Mouse (Mus musculus): ENCODE measurements around the gene Ldb3. TPM values are rescaled to one million over a fixed set of nuclear protein-coding genes. Genes with fewer than 3 reads are reported as not detected.

Gene Ldb3
- polyA plus RNA-seq, 1 experiment, result 0.54 TPM

DNA sequence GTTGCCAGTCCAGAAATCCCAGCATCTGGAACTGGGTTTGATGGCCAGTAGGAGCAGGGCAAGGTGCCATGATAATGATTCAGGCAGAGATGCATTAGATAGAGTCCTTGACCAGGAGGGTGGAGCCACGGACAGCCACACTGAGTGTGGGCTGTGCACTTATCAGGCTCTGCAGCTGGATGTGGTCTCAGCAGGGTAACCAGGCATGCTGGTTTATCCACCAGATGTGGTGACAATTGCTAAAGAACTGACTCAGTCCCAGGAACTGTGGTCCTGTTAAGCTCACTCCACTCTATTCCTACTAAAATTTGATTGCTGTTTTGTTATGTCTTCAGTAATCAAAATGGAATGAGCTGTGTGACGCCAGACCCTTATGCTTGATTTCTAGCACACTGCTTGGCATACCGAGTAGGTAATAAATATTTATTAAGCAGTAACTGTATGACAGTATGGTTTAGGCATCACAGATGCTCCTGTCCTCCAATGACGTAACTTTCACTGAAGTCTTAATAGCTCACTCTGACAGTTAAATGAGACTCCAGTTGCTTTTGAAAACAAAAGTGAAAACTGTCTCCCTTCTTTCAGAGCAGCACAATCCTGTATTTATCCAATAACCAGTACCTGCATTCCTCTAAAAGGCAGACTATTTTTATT is 80.2 kb downstream of the Ldb3 start:
- no peaks in the 10 kb centered on the region for H3K36me3 ChIP-seq (ENCODE audit: control insufficient read depth, insufficient read depth, low read length)
- no peak overlapping the region for H3K27ac ChIP-seq (ENCODE audit: control insufficient read depth, insufficient read depth, low read depth, low read length)
- H3K4me1 ChIP-seq (ENCODE audit: control insufficient read depth, insufficient read depth, low read length), result no peaks in the 10 kb centered on the region
- TF ChIP-seq CTCF (IDR thresholded peaks at IDR 0.05; ENCODE audit: control insufficient read depth, insufficient read depth, insufficient replicate concordance, low read depth, low read length), result no peak
- no peak for TF ChIP-seq POLR2A (IDR thresholded peaks at IDR 0.05; ENCODE audit: control insufficient read depth, low read depth, low read length)
- no peaks in the 10 kb centered on the region for H3K27me3 ChIP-seq (ENCODE audit: control insufficient read depth, insufficient read depth, low read length)
- H3K4me3 ChIP-seq (ENCODE audit: control insufficient read depth, low read depth, low read length), result no peak overlapping the region

DNA sequence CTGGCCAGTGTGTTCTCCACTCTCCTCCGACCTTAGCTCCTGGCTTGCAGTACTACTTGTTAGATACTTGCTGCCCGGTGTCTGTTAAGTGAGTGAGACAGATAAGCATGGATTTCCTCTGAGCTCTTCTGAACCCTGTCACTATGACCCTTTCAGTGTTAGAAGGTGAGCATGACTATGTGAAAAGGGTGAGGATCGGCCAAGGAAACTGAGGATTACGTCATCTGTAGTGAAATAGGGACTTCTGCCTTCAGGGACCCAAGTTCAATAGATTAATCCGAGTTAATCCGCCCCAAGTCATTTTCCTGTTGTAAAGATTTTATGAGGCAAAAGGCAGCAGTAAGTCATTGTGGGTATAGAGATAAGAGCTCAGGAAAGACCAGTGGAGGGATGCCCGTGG is 83.2 kb downstream of the Ldb3 start:
- Histone ChIP-seq H3K27ac (ENCODE audit: control insufficient read depth, insufficient read depth, low read depth, low read length) (no peak overlapping the region), H3K27me3 (ENCODE audit: control insufficient read depth, insufficient read depth, low read length) (no peaks in the 10 kb centered on the region), H3K4me3 (ENCODE audit: control insufficient read depth, low read depth, low read length) (no peak overlapping the region), H3K36me3 (ENCODE audit: control insufficient read depth, insufficient read depth, low read length) (no peaks in the 10 kb centered on the region), H3K4me1 (ENCODE audit: control insufficient read depth, insufficient read depth, low read length) (no peaks in the 10 kb centered on the region; the same call in 1 of the 2 replicates)
- TF ChIP-seq POLR2A (IDR thresholded peaks at IDR 0.05; ENCODE audit: control insufficient read depth, low read depth, low read length) (no peak), CTCF (IDR thresholded peaks at IDR 0.05; ENCODE audit: control insufficient read depth, insufficient read depth, insufficient replicate concordance, low read depth, low read length) (no peak)

DNA sequence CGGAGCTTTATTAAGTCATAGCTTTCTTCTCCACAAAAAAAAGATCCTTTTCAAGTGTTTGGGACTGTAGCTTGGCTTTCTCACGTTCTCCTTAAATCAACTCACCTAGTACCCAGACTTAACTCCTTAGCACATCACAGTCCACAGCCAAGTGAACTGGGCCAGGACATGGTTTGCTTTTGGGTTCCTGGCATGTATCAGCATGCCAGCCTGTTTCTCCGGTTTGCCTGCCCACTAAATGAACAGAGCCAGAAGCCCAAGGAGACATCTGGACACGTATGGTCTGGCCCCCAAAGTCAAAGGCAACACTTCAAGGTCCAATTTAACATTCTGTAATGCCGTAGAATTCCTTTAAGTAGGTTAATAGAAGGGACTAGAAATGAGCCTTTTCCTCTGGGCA is 84.1 kb downstream of the Ldb3 start:
- no peaks in the 10 kb centered on the region for H3K27me3 ChIP-seq (ENCODE audit: control insufficient read depth, insufficient read depth, low read length)
- no peak for TF ChIP-seq CTCF (IDR thresholded peaks at IDR 0.05; ENCODE audit: control insufficient read depth, insufficient read depth, insufficient replicate concordance, low read depth, low read length)
- no peak for TF ChIP-seq POLR2A (IDR thresholded peaks at IDR 0.05; ENCODE audit: control insufficient read depth, low read depth, low read length)
- H3K36me3 ChIP-seq (ENCODE audit: control insufficient read depth, insufficient read depth, low read length), result no peaks in the 10 kb centered on the region
- no peak overlapping the region for H3K27ac ChIP-seq (ENCODE audit: control insufficient read depth, insufficient read depth, low read depth, low read length)
- no peak overlapping the region for H3K4me3 ChIP-seq (ENCODE audit: control insufficient read depth, low read depth, low read length)
- H3K4me1 ChIP-seq (ENCODE audit: control insufficient read depth, insufficient read depth, low read length), result no peaks in the 10 kb centered on the region; the same call in 1 of the 2 replicates

DNA sequence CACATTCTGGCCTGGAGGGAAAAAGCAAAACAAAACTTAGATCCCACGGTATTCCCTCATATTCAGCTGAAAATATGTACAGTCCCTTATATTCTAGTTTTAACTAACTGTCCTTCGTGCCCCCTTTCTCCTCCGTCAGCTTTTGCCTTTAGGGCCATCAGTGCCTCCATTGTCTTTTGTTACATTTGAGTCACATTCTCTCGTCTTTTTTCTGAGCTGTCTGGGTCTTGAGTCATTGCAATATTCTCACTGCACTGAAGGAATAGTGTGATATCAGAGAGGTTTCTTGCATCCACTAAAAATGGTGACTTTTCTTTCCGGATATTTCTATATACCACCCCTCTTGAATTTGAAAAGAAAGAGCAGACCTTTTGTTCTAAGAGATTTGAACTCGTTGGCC is 84.7 kb downstream of the Ldb3 start:
- Histone ChIP-seq H3K4me3 (ENCODE audit: control insufficient read depth, low read depth, low read length) (no peak overlapping the region), H3K27ac (ENCODE audit: control insufficient read depth, insufficient read depth, low read depth, low read length) (no peak overlapping the region), H3K27me3 (ENCODE audit: control insufficient read depth, insufficient read depth, low read length) (no peaks in the 10 kb centered on the region), H3K4me1 (ENCODE audit: control insufficient read depth, insufficient read depth, low read length) (no peaks in the 10 kb centered on the region; the same call in 1 of the 2 replicates), H3K36me3 (ENCODE audit: control insufficient read depth, insufficient read depth, low read length) (no peaks in the 10 kb centered on the region)
- no peak for TF ChIP-seq POLR2A (IDR thresholded peaks at IDR 0.05; ENCODE audit: control insufficient read depth, low read depth, low read length)
- no peak for TF ChIP-seq CTCF (IDR thresholded peaks at IDR 0.05; ENCODE audit: control insufficient read depth, insufficient read depth, insufficient replicate concordance, low read depth, low read length)

DNA sequence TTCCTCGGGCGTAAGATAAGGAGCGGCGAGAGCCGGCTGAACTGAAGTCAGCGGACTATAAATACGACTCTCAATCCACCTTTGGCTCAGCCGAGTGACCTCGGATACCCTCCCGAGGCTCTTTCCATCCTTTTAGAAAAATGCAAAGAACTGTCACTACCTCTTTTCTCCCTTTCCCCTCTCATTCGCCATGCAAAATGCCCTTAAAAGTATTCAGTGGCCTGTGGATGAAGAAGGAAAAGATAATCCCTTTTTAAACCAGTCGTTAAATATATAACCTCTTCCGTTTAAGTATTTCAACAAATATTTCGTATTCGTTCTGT is 85.2 kb downstream of the Ldb3 start, which contains the start of gene Bmpr1a:
Gene Bmpr1a (minus strand): TSS at position 17 of the 323 bp plus-strand sequence.
- Histone ChIP-seq H3K4me3 (ENCODE audit: control insufficient read depth, low read depth, low read length) (peak within 1 kb of the TSS; percentile 94), H3K27me3 (ENCODE audit: control insufficient read depth, insufficient read depth, low read length) (no peaks in the 10 kb centered on the region), H3K4me1 (ENCODE audit: control insufficient read depth, insufficient read depth, low read length) (no peaks in the 10 kb centered on the region; the same call in 1 of the 2 replicates), H3K36me3 (ENCODE audit: control insufficient read depth, insufficient read depth, low read length) (no peaks in the 10 kb centered on the region), H3K27ac (ENCODE audit: control insufficient read depth, insufficient read depth, low read depth, low read length) (peak within 1 kb of the TSS; percentile 90)
- no peak for TF ChIP-seq POLR2A (IDR thresholded peaks at IDR 0.05; ENCODE audit: control insufficient read depth, low read depth, low read length)
- no peak for TF ChIP-seq CTCF (IDR thresholded peaks at IDR 0.05; ENCODE audit: control insufficient read depth, insufficient read depth, insufficient replicate concordance, low read depth, low read length)

DNA sequence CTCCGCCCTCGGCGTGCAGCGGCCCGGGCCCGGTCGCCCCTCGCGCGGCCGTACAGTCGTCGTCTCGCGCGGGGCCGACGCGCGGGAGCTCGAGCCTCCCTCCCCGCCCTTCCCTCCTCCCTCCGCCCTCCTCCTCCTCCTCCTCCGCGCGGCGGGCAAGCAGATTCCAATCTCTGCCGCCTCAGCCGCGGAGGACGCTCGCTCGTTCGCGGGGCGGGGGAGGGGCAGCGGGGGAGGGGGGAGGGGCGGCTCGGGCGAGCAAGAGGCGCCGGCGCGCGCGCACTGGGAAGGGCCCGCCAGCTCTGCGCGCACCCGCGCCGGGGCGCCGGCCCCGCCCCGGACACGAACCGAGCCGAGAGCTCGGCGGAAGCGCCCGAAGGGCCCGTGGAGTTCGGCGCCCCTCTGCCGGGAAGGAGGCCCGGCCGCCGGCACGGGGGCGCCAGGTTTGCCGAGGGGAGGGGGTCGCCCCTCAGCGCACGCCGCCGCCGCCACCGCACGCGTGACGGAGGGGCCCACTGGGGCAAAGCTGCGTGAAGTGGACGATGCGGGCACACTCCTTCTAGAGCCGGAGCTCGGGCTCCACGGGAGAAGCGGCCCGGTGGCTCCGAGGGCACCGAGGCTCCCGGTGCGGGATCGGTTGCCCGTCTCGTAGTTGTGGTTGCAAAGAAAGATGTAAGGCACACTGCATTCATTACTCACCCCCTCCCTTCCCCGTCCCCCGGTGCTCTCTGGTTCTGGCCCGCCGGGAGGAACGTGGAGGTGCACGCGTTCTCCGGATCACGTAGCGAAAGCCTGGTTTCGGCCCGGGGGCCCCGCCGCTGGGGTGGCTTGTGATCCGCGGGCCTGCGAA is 85.8 kb downstream of the Ldb3 start:
- Histone ChIP-seq H3K36me3 (ENCODE audit: control insufficient read depth, insufficient read depth, low read length) (no peaks in the 10 kb centered on the region), H3K4me1 (ENCODE audit: control insufficient read depth, insufficient read depth, low read length) (no peaks in the 10 kb centered on the region; the same call in 1 of the 2 replicates), H3K4me3 (ENCODE audit: control insufficient read depth, low read depth, low read length) (peak overlapping the region; percentile 94), H3K27ac (ENCODE audit: control insufficient read depth, insufficient read depth, low read depth, low read length) (peak overlapping the region; percentile 90), H3K27me3 (ENCODE audit: control insufficient read depth, insufficient read depth, low read length) (no peaks in the 10 kb centered on the region)
- TF ChIP-seq CTCF (IDR thresholded peaks at IDR 0.05; ENCODE audit: control insufficient read depth, insufficient read depth, insufficient replicate concordance, low read depth, low read length) (no peak), POLR2A (IDR thresholded peaks at IDR 0.05; ENCODE audit: control insufficient read depth, low read depth, low read length) (no peak; the same call in none of the 2 replicates)

DNA sequence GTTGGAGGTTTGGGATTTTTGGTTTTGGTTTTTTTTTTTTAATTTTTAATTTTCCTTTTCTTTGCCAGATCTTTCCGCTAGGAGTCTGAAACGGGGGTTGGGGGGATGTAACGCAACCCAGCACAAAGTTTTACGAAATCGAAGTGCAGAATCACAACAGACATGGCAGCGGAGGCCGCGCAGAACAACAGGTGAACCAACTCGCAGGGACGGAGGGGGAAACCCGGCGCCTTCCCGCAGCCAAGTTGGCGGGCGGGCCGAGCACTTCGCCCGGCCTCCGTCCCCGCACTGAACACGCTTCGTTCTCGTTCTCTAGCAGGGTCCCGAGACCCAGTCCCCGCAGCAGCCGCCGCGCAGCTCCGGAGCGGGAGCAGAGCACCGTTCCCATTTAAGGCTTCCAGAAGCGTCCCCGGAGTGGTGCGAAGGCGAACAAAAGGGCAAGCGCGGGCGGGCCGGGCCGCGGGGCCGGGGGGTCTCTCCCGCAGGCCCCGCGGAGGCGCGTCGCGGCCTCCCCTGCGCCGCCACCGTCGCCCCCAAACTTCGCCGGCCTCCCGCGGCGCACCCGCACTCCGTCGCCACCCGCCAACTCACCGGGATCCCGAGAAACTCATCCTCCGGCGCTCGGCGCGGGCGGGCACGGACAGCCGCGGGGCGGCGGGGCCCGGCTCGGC is 86.5 kb downstream of the Ldb3 start:
- Histone ChIP-seq H3K4me3 (ENCODE audit: control insufficient read depth, low read depth, low read length) (peak overlapping the region; percentile 94), H3K36me3 (ENCODE audit: control insufficient read depth, insufficient read depth, low read length) (no peaks in the 10 kb centered on the region), H3K27me3 (ENCODE audit: control insufficient read depth, insufficient read depth, low read length) (no peaks in the 10 kb centered on the region), H3K27ac (ENCODE audit: control insufficient read depth, insufficient read depth, low read depth, low read length) (peak overlapping the region; percentile 69), H3K4me1 (ENCODE audit: control insufficient read depth, insufficient read depth, low read length) (no peaks in the 10 kb centered on the region; the same call in 1 of the 2 replicates)
- no peak for TF ChIP-seq CTCF (IDR thresholded peaks at IDR 0.05; ENCODE audit: control insufficient read depth, insufficient read depth, insufficient replicate concordance, low read depth, low read length)
- 0 out of 2 replicates have a peak, but pooled peaks have one; percentile 14 for TF ChIP-seq POLR2A (IDR thresholded peaks at IDR 0.05; ENCODE audit: control insufficient read depth, low read depth, low read length)

All from testis, adult 2 months (tissue).